Comparison of ENCODE assay signal across 17 mouse cellular contexts in genomic region chr17:28154970-28155369, GRCm38 (mm10).
"Had no signal": no experiment of that assay in that cellular context is flagged by ENCODE, and none has a peak within 500 bp of the region (broad histone marks: within the 10 kb centered on the region; RNA-seq: fewer than 3 reads in every experiment).

No protein-coding gene starts in this region.

- DNase-seq: lung, adult 2 months; lung, postnatal 14 days; lung, postnatal 36 days; right cerebral cortex, postnatal 14 days; thymus, adult 18-20 months; thymus, postnatal 14 days; thymus, postnatal 36 days had no signal

- H3K27me3 ChIP-seq: midbrain, embryonic 13.5 days; midbrain, embryonic 15.5 days; stomach, embryonic 15.5 days had no signal

- H3K4me3 ChIP-seq: lung, embryonic 15.5 days; megakaryocyte, embryonic 14.5 days; midbrain, embryonic 13.5 days; midbrain, embryonic 15.5 days; neural tube, embryonic 12.5 days; stomach, embryonic 15.5 days had no signal

- H3K4me2 ChIP-seq: lung, embryonic 15.5 days; midbrain, embryonic 11.5 days; midbrain, embryonic 13.5 days; midbrain, embryonic 15.5 days; neural tube, embryonic 12.5 days; stomach, embryonic 15.5 days had no signal

- H3K9ac ChIP-seq: lung, embryonic 15.5 days; midbrain, embryonic 13.5 days; midbrain, embryonic 15.5 days; neural tube, embryonic 12.5 days; stomach, embryonic 15.5 days had no signal

- H3K36me3 ChIP-seq: lung, embryonic 15.5 days; midbrain, embryonic 15.5 days; stomach, embryonic 15.5 days had no signal

- ATAC-seq: lung, postnatal 0 days; midbrain, embryonic 13.5 days; midbrain, embryonic 15.5 days had no signal

- H3K27ac ChIP-seq: lung, embryonic 15.5 days; macrophage; midbrain, embryonic 13.5 days; midbrain, embryonic 15.5 days; neural tube, embryonic 12.5 days; stomach, embryonic 15.5 days; stomach, postnatal 0 days had no signal

- H3K4me1 ChIP-seq: lung, embryonic 15.5 days; megakaryocyte, embryonic 14.5 days; stomach, embryonic 15.5 days had no signal

- H3K9me3 ChIP-seq: lung, embryonic 15.5 days; megakaryocyte, embryonic 14.5 days; midbrain, embryonic 13.5 days; midbrain, embryonic 15.5 days; neural tube, embryonic 12.5 days; stomach, embryonic 15.5 days had no signal
